Mouse (Mus musculus) hindbrain, embryonic 13.5 days (tissue): Measurements from ENCODE around the gene Gm21992. TPM values are rescaled to one million over a fixed set of nuclear protein-coding genes. Genes with fewer than 3 reads are reported as not detected.

Source experiments
- ATAC-seq: fragments of 200-750 bp; cut with Nextera tagmentation; 2 replicates; pipeline ENCODE4 v1.8.0; 2017; ENCODE audit warnings: moderate TSS enrichment; ENCODE audit not compliant: low FRiP score
- H3K27ac ChIP-seq: fragments of 300-500 bp; sonication (generic); 2 replicates; pipeline ENCODE4 v1.5.1; 2015; ENCODE audit warnings: inconsistent platforms, mild to moderate bottlenecking, moderate library complexity
- H3K27me3 ChIP-seq: fragments of 300-500 bp; sonication (generic); 2 replicates; pipeline ENCODE4 v1.6.1; 2015; ENCODE audit warnings: mild to moderate bottlenecking, inconsistent platforms
- H3K36me3 ChIP-seq: fragments of 300-500 bp; sonication (generic); 2 replicates; pipeline ENCODE4 v1.6.1; 2015; ENCODE audit warnings: mild to moderate bottlenecking, inconsistent platforms
- H3K4me1 ChIP-seq: fragments of 300-500 bp; sonication (generic); replicated peaks from 2 replicates; pipeline ENCODE4 v1.6.1; 2015; ENCODE audit warnings: inconsistent platforms
- H3K4me2 ChIP-seq: fragments of 300-500 bp; sonication (generic); 2 replicates; pipeline ENCODE4 v1.6.1; 2015; ENCODE audit warnings: inconsistent platforms, mild to moderate bottlenecking, moderate library complexity
- H3K4me3 ChIP-seq: fragments of 300-500 bp; sonication (generic); 2 replicates; pipeline ENCODE4 v1.5.1; 2015; ENCODE audit warnings: mild to moderate bottlenecking, inconsistent platforms
- H3K9ac ChIP-seq: fragments of 300-500 bp; sonication (generic); 2 replicates; pipeline ENCODE4 v1.6.1; 2015; ENCODE audit warnings: mild to moderate bottlenecking, inconsistent platforms
- H3K9me3 ChIP-seq: fragments of 300-500 bp; sonication (generic); 2 replicates; pipeline ENCODE4 v1.6.1; 2016; ENCODE audit warnings: inconsistent platforms
- WGBS: fragments of 180-500 bp; shearing (Covaris S2); methylation state at CpG from one replicate; pipeline ENCODE4 v1.1.7; 2015; 5-methylcytosine and 5-hydroxymethylcytosine counted together
- polyA plus RNA-seq: library from polyadenylated mRNA; unstranded; fragments of >200 nt; fragmentation: Nextera tagmentation; extraction: Ambion mirVana; gene quantifications from 2 replicates; pipeline ENCODE4 v1.2.1, GENCODE M21; 2015

The Gm21992 gene
- polyA plus RNA-seq, 1 experiment from 2014 or later = 35.3 TPM

DNA sequence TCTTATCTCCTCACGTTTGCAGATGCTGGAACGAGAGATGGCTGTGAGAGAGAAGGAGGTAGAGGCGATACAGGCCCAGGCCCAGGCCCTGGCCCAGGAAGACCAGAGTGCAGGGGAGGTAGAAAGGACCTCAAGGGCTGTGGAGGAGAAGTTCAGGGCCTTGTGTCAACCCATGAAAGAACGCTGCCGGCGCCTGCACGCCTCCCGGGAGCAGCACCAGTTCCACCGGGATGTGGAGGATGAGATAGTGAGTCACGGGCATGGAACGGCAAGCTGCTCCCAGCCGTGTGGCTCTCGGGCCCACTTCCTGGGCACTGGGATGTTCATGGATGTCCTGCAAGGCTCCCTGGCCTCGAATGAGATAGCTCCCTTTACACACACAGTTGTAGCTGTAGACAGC lies 67.4 kb downstream of the Gm21992 start:
- Histone ChIP-seq H3K9ac (no peak overlapping the region), H3K9me3 (no peaks in the 10 kb centered on the region), H3K4me2 (no peak overlapping the region), H3K36me3 (peaks cover 95% of the 10 kb centered on the region), H3K27ac (no peak overlapping the region), H3K4me1 (no peaks in the 10 kb centered on the region), H3K27me3 (no peaks in the 10 kb centered on the region), H3K4me3 (no peak overlapping the region)
- WGBS = 88% methylated on average over 14 of the region's 14 CpGs
- no peak for ATAC-seq

DNA sequence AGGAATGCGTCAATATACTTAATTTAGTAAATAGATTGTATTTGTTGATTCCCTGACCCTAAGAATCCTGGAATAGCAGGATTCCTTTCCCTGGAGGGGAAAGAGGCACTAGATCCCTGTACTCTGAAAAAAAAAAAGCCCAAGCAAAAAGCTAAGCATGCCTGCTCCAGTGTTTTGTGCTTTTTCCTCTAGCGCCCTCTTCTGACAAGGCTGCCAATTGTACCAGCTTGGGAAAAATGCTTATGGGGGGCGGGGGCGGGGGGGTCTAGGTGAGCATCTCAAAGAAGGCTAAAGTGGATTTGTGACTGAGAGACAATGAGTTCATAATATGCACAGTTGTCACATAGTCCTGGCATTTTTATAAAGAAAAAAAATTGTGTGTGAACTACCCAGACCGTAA lies 67.9 kb downstream of the Gm21992 start:
- H3K27me3 ChIP-seq = no peaks in the 10 kb centered on the region
- no peak for ATAC-seq
- no peaks in the 10 kb centered on the region for H3K9me3 ChIP-seq
- H3K4me1 ChIP-seq = no peaks in the 10 kb centered on the region
- no peak overlapping the region for H3K27ac ChIP-seq
- H3K9ac ChIP-seq = no peak overlapping the region
- H3K36me3 ChIP-seq = peaks cover 93% of the 10 kb centered on the region
- H3K4me3 ChIP-seq = no peak overlapping the region
- WGBS = 36% methylated on average over 5 of the region's 5 CpGs
- no peak overlapping the region for H3K4me2 ChIP-seq

- no peak overlapping the region for H3K4me3 ChIP-seq
- H3K27me3 ChIP-seq = no peaks in the 10 kb centered on the region
- H3K4me1 ChIP-seq = no peaks in the 10 kb centered on the region
- no peak overlapping the region for H3K27ac ChIP-seq
- H3K36me3 ChIP-seq = peaks cover 93% of the 10 kb centered on the region
- WGBS = 92% methylated on average over 6 of the region's 6 CpGs
- no peak overlapping the region for H3K4me2 ChIP-seq
- H3K9me3 ChIP-seq = no peaks in the 10 kb centered on the region
- ATAC-seq = no peak
- no peak overlapping the region for H3K9ac ChIP-seq
These were observed 69.2 kb downstream of the Gm21992 start for GRCm38 (mm10) chr19:4742229-4742628.

DNA sequence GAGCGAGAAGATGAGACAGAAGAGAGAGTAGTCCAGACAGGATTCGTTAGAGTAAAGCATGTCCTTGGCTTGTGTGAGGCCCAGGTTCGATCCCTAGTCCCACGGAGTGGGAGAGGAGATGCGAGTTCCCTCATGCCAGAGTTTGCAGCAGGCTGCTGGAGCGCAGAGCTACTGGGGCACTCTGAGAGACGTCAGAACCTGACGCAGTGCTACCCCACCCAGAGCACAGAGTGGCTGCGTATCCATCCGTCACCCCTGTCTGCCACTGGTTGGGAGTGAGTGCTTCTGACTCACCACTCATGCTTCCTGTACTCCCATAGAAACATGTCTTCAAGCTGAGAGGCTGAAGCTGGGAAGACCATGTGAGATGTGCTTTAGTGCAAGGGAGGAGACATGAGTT lies 69.9 kb downstream of the Gm21992 start:
- Histone ChIP-seq H3K4me2 (no peak overlapping the region), H3K4me1 (no peaks in the 10 kb centered on the region), H3K36me3 (peaks cover 93% of the 10 kb centered on the region), H3K9me3 (no peaks in the 10 kb centered on the region), H3K27ac (no peak overlapping the region), H3K27me3 (no peaks in the 10 kb centered on the region), H3K9ac (no peak overlapping the region), H3K4me3 (no peak overlapping the region)
- 89% methylated on average over 10 of the region's 10 CpGs for WGBS
- ATAC-seq = no peak

DNA sequence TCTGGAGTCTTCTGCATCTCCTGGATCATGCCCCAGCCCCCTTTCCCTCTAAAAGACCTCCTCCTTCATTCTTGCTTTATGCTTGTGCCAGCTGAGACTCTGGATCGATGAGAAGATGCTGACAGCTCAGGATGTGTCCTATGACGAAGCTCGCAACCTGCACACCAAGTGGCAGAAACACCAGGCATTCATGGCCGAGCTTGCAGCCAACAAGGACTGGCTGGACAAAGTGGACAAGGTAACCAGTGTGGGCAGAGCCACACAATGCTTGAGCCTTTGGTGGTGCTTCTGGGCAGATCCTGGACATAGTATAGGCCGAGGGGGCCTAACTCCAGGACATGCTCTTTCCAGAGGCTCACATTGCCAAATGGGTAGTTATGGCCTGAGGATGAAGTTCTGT lies 71.7 kb downstream of the Gm21992 start:
- H3K27me3 ChIP-seq = no peaks in the 10 kb centered on the region
- H3K36me3 ChIP-seq = peaks cover 87% of the 10 kb centered on the region
- no peak for ATAC-seq
- 94% methylated on average over 5 of the region's 5 CpGs for WGBS
- no peak overlapping the region for H3K4me2 ChIP-seq
- no peaks in the 10 kb centered on the region for H3K4me1 ChIP-seq
- no peaks in the 10 kb centered on the region for H3K9me3 ChIP-seq
- no peak overlapping the region for H3K4me3 ChIP-seq
- no peak overlapping the region for H3K9ac ChIP-seq
- H3K27ac ChIP-seq = no peak overlapping the region

- H3K9ac ChIP-seq = no peak overlapping the region
- no peak overlapping the region for H3K4me3 ChIP-seq
- no peaks in the 10 kb centered on the region for H3K9me3 ChIP-seq
- ATAC-seq = no peak
- 95% methylated on average over 11 of the region's 11 CpGs for WGBS
- no peaks in the 10 kb centered on the region for H3K27me3 ChIP-seq
- no peaks in the 10 kb centered on the region for H3K4me1 ChIP-seq
- H3K36me3 ChIP-seq = peaks cover 87% of the 10 kb centered on the region
- H3K27ac ChIP-seq = no peak overlapping the region
- no peak overlapping the region for H3K4me2 ChIP-seq
These were observed 72.4 kb downstream of the Gm21992 start for GRCm38 (mm10) chr19:4739053-4739452.

GRCm38 (mm10) chr19:4737866-4738265 lies 73.5 kb downstream of the Gm21992 start:
- Histone ChIP-seq H3K9me3 (no peaks in the 10 kb centered on the region), H3K27ac (no peak overlapping the region), H3K4me1 (no peaks in the 10 kb centered on the region), H3K9ac (no peak overlapping the region), H3K4me3 (no peak overlapping the region), H3K27me3 (no peaks in the 10 kb centered on the region), H3K36me3 (peaks cover 91% of the 10 kb centered on the region), H3K4me2 (no peak overlapping the region)
- 91% methylated on average over 13 of the region's 13 CpGs for WGBS
- ATAC-seq = no peak

DNA sequence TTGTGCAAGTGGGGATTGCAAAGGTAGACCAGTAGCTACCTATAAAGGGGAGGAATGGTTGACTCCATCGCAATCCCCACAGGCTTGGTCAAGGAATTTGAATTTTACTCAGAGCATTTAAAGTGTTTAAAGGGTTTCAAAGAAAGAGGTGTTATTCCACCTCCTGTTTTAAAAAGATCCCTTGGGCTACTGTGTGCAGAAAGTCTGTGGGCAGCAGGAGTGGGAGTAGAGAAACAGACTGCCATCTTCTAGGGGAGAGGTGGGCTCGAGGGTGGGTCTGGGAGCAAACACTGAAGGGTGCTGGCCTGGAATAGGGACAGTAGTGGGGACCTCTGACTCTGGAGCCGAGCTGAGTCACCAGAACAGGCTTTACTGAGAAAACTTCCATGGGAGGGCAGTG lies 78.4 kb downstream of the Gm21992 start:
- peaks cover 91% of the 10 kb centered on the region for H3K36me3 ChIP-seq
- no peak for ATAC-seq
- no peaks in the 10 kb centered on the region for H3K4me1 ChIP-seq
- H3K9me3 ChIP-seq = no peaks in the 10 kb centered on the region
- 92% methylated on average over 3 of the region's 3 CpGs for WGBS
- no peak overlapping the region for H3K4me2 ChIP-seq
- no peak overlapping the region for H3K27ac ChIP-seq
- no peak overlapping the region for H3K4me3 ChIP-seq
- H3K9ac ChIP-seq = no peak overlapping the region
- no peaks in the 10 kb centered on the region for H3K27me3 ChIP-seq

- no peak overlapping the region for H3K4me3 ChIP-seq
- H3K9me3 ChIP-seq = no peaks in the 10 kb centered on the region
- H3K9ac ChIP-seq = no peak overlapping the region
- no peaks in the 10 kb centered on the region for H3K27me3 ChIP-seq
- peaks cover 96% of the 10 kb centered on the region for H3K36me3 ChIP-seq
- H3K27ac ChIP-seq = no peak overlapping the region
- WGBS = 92% methylated on average over 9 of the region's 9 CpGs
- no peak for ATAC-seq
- no peak overlapping the region for H3K4me2 ChIP-seq
- H3K4me1 ChIP-seq = no peaks in the 10 kb centered on the region
These were observed 82.2 kb downstream of the Gm21992 start for GRCm38 (mm10) chr19:4729186-4729585.

DNA sequence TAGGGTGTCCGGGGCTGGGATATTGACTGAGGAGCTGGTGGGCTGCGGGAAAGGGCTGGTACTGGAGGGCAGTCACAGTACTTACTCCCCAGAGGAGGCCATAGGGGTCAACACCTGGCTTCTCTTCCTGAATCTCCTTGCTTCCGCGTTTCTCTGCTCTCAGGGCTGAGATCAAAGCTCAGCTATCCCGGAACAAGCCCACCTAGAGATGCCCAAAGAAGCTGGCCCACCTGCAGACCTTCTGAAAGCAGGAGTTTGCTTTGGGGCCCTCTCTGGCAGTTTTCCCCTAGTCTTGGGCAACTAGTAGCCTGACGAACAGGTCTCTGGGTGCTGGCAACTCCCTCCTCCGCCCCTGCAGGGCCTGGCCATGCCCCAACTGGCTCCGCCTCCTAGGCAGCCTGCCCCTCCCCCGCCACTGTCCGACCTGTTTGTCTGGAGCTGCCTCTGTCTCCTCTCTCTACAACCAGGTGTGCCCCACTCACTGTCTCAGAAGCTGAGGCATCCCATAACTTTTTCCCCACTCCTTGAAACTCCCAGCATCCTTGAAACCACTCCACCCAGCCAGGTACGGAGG lies 90.7 kb downstream of the Gm21992 start:
- no peak overlapping the region for H3K4me3 ChIP-seq
- no peak for ATAC-seq
- WGBS = 23% methylated on average over 11 of the region's 11 CpGs

GRCm38 (mm10) chr19:4720112-4720511 lies 91.3 kb downstream of the Gm21992 start:
- no peak overlapping the region for H3K9ac ChIP-seq
- ATAC-seq = no peak
- 84% methylated on average over 15 of the region's 15 CpGs for WGBS
- no peaks in the 10 kb centered on the region for H3K27me3 ChIP-seq
- H3K4me3 ChIP-seq = no peak overlapping the region
- H3K36me3 ChIP-seq = peaks cover 55% of the 10 kb centered on the region
- no peak overlapping the region for H3K4me2 ChIP-seq
- H3K4me1 ChIP-seq = peaks cover 32% of the 10 kb centered on the region
- H3K9me3 ChIP-seq = no peaks in the 10 kb centered on the region
- no peak overlapping the region for H3K27ac ChIP-seq

More for the DNA sequence above, 90.7 kb downstream of the Gm21992 start:
- Histone ChIP-seq H3K36me3 (peaks cover 61% of the 10 kb centered on the region), H3K4me1 (peaks cover 27% of the 10 kb centered on the region), H3K9me3 (no peaks in the 10 kb centered on the region), H3K4me2 (no peak overlapping the region), H3K27ac (no peak overlapping the region), H3K9ac (peak overlapping the region; percentile 1; the same call in 1 of the 2 replicates), H3K27me3 (no peaks in the 10 kb centered on the region)

- Histone ChIP-seq H3K4me3 (no peak overlapping the region), H3K36me3 (peaks cover 49% of the 10 kb centered on the region)
- ATAC-seq = no peak
These were observed 92.1 kb downstream of the Gm21992 start for GRCm38 (mm10) chr19:4719351-4719764.

DNA sequence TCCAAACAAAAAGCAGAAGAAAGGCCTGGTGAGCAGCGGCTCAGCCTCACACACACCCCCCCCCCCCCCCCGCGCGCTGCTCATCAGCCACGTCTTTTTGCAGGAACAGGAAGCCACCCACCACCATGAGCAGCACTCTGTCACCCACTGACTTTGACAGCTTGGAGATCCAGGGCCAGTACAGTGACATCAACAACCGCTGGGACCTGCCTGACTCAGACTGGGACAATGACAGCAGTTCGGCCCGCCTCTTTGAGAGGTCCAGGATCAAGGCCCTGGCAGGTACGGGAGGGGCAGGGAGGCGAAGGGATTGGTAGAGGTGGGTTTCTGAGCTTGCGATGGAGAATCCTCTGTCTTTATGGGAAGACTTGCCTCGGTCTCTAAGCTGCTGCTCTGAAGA lies 92.7 kb downstream of the Gm21992 start:
- 34% methylated on average over 12 of the region's 12 CpGs for WGBS

More at GRCm38 (mm10) chr19:4719351-4719764, 92.1 kb downstream of the Gm21992 start:
- H3K27me3 ChIP-seq = no peaks in the 10 kb centered on the region
- no peak overlapping the region for H3K27ac ChIP-seq
- no peaks in the 10 kb centered on the region for H3K9me3 ChIP-seq
- H3K4me1 ChIP-seq = peaks cover 39% of the 10 kb centered on the region
- 21% methylated on average over 5 of the region's 5 CpGs for WGBS
- H3K9ac ChIP-seq = no peak overlapping the region
- no peak overlapping the region for H3K4me2 ChIP-seq

More for the DNA sequence above, 92.7 kb downstream of the Gm21992 start:
- no peak overlapping the region for H3K4me2 ChIP-seq
- ATAC-seq = no peak
- no peak overlapping the region for H3K4me3 ChIP-seq
- H3K9ac ChIP-seq = no peak overlapping the region
- peaks cover 46% of the 10 kb centered on the region for H3K4me1 ChIP-seq
- no peak overlapping the region for H3K27ac ChIP-seq
- H3K9me3 ChIP-seq = no peaks in the 10 kb centered on the region
- H3K36me3 ChIP-seq = peaks cover 43% of the 10 kb centered on the region
- no peaks in the 10 kb centered on the region for H3K27me3 ChIP-seq
